In the genomic region with DNA sequence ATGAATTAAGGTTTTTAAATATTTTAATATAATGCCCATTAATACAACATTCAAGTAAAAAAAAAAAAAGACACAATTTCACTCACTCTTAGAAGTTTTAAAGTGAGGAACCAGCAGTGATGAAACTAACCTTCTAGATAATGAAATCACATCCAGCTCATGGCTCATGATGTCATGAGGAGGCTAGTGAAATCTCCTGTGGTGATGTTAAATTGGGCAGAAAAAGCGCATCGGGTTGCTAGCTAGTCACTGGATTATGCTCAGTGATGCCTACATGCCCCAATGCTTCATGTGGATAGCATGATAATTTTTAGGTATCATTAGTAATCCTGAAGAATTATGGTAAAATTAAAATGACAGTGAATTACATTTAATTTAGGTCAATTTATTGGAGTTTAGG, we compare ENCODE assay signal across 12 mouse cellular contexts.
"Had no signal": no experiment of that assay in that cellular context is flagged by ENCODE, and none has a peak within 500 bp of the region (broad histone marks: within the 10 kb centered on the region; RNA-seq: fewer than 3 reads in every experiment).

No protein-coding gene starts in this region.

- H3K4me2 ChIP-seq: limb, embryonic 13.5 days; neural tube, embryonic 13.5 days had no signal

- H3K36me3 ChIP-seq: limb, embryonic 13.5 days; neural tube, embryonic 13.5 days had no signal

- H3K4me3 ChIP-seq: limb, embryonic 13.5 days; neural tube, embryonic 13.5 days had no signal

- DNase-seq: kidney, adult 8-10 months; kidney, postnatal 36 days; layer of hippocampus, adult 9-11 months; layer of hippocampus, postnatal 36 days; lung, adult 18-20 months; lung, postnatal 36 days; midbrain, embryonic 14.5 days; right cerebral cortex, adult 18-20 months; right cerebral cortex, postnatal 25 days; thymus, postnatal 36 days had no signal

- H3K27me3 ChIP-seq: limb, embryonic 13.5 days; neural tube, embryonic 13.5 days had no signal
